Mouse (Mus musculus) brain, embryonic 14.5 days (tissue): ENCODE measurements around the gene Dhx38.

Experiments
- CTCF ChIP-seq: fragments of 200-500 bp; IDR thresholded peaks from 2 replicates; pipeline ENCODE4 v1.5.1; 2012; ENCODE audit warnings: inconsistent platforms, mild to moderate bottlenecking, moderate library complexity, borderline replicate concordance; ENCODE audit not compliant: insufficient read depth, insufficient read length; ENCODE audit errors: extremely low read depth
- POLR2A ChIP-seq: fragments of 200-500 bp; IDR thresholded peaks from 2 replicates; pipeline ENCODE4 v1.6.1; 2012; ENCODE audit warnings: mild to moderate bottlenecking, inconsistent platforms, borderline replicate concordance; ENCODE audit not compliant: poor library complexity, insufficient read depth, insufficient read length, severe bottlenecking; ENCODE audit errors: extremely low read depth

DNA sequence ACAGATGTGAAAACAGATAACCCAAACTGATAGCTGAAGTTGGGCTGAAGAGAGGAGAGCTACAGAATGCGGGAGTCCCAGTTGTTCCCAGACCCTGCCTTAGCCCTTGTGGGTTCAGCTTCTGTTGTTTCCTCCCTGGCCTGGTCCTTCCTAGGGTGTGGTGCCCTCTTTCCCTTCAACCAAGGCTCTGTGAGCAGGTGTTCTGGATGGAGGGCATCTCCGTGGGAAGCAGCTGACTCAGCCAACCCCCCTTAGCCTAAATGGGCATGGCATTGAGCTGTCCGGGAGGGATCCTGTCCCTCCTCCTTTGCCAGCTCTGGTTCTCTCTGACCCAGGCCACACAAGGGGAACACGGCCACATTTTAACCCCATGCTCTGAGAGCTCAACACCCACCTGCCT, 10.7 kb upstream of the Dhx38 start:
- TF ChIP-seq POLR2A (no peak), CTCF (no peak)
